Mouse (Mus musculus): ENCODE results near the gene Ptpn12.

DNA sequence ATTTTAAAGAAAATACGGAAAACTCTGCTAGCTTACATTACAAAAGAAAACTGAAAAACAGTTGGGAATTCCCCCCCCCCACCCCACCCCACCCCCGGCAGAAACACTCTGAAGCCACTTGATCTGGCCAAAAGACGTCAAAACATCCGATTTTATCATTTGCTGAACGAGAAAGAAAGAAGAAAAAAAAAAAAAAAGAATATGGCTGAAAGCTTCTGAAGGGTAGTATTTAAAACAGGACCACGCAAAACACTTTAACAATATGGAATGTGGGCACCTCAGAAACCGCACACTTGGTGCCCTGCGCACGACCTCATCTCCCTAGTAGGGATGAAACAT is 105.2 kb downstream of the Ptpn12 start:
- TF ChIP-seq CTCF (IDR thresholded peaks at IDR 0.05; ENCODE audit: extremely low read depth, insufficient read length, insufficient replicate concordance, low read depth, low read length) (no peak), POLR2A (IDR thresholded peaks at IDR 0.05; ENCODE audit: low read depth, low read length) (no peak)
